Mouse (Mus musculus) MEL (cell line): ENCODE measurements around the gene Ppia. TPM values are rescaled to one million over a fixed set of nuclear protein-coding genes. Genes with fewer than 3 reads are reported as not detected.

Experiments used
- DNase-seq: peaks from one replicate; pipeline ENCODE4 v3.0.0; 2011; ENCODE audit warnings: low read depth, low spot score
- H3K27ac ChIP-seq: 2 replicates; pipeline ENCODE4 v1.5.1; 2012; ENCODE audit warnings: low read depth, mild to moderate bottlenecking, control low read depth, low read length, moderate library complexity; ENCODE audit not compliant: control insufficient read depth
- H3K27me3 ChIP-seq, 2 experiments: fragments of 150-350 bp in 1 of 2; sonication (generic) in 1 of 2; 2 replicates each; pipeline ENCODE4 v1.6.1; 2012; ENCODE audit warnings: low read length in 2 of 2, mild to moderate bottlenecking in 2 of 2, improper control_type of control experiment in 1 of 2, moderate library complexity in 1 of 2; ENCODE audit not compliant: insufficient read depth in 2 of 2, control insufficient read depth in 1 of 2
- H3K36me3 ChIP-seq, 2 experiments: 2 replicates each; pipeline ENCODE4 v1.6.1; 2012 to 2014; ENCODE audit warnings: low read length in 2 of 2, improper control_type of control experiment in 1 of 2, inconsistent platforms in 1 of 2, mild to moderate bottlenecking in 1 of 2; ENCODE audit not compliant: insufficient read depth in 2 of 2, control insufficient read depth in 1 of 2
- H3K4me1 ChIP-seq, 2 experiments: fragments of 150-350 bp in 1 of 2; sonication (generic) in 1 of 2; 2 replicates each; pipeline ENCODE4 v1.6.1; 2012; ENCODE audit warnings: low read length in 2 of 2, improper control_type of control experiment in 1 of 2, mild to moderate bottlenecking in 1 of 2; ENCODE audit not compliant: insufficient read depth in 2 of 2, control insufficient read depth in 1 of 2
- H3K4me3 ChIP-seq, 2 experiments: fragments of 150-350 bp in 1 of 2; sonication (generic) in 1 of 2; 2 replicates each; pipeline ENCODE4 v1.5.1; 2012; ENCODE audit warnings: low read depth in 2 of 2, low read length in 2 of 2, mild to moderate bottlenecking in 2 of 2, moderate library complexity in 2 of 2, control low read depth in 1 of 2, improper control_type of control experiment in 1 of 2; ENCODE audit not compliant: control insufficient read depth in 1 of 2, insufficient read depth in 1 of 2
- H3K79me2 ChIP-seq: 2 replicates; pipeline ENCODE4 v1.6.1; 2012; ENCODE audit warnings: mild to moderate bottlenecking, low read length, moderate library complexity; ENCODE audit not compliant: control insufficient read depth, poor library complexity, insufficient read depth
- H3K9ac ChIP-seq: 2 replicates; pipeline ENCODE4 v1.6.1; 2012; ENCODE audit warnings: low read depth, mild to moderate bottlenecking, control low read depth, low read length, moderate library complexity; ENCODE audit not compliant: control insufficient read depth, poor library complexity, severe bottlenecking
- H3K9me3 ChIP-seq: fragments of 150-350 bp; sonication (generic); replicated peaks from 2 replicates; pipeline ENCODE4 v1.6.1; 2012; ENCODE audit warnings: mild to moderate bottlenecking, low read length, improper control_type of control experiment, moderate library complexity; ENCODE audit not compliant: insufficient read depth
- BHLHE40 ChIP-seq: IDR thresholded peaks from 2 replicates; pipeline ENCODE4 v1.6.1; 2012; ENCODE audit warnings: low read depth, mild to moderate bottlenecking, inconsistent platforms, low read length, improper control_type of control experiment, borderline replicate concordance
- CHD1 ChIP-seq: IDR thresholded peaks from 2 replicates; pipeline ENCODE4 v1.6.1; 2012; ENCODE audit warnings: low read depth, mild to moderate bottlenecking, inconsistent platforms, low read length, improper control_type of control experiment
- CHD2 ChIP-seq: IDR thresholded peaks from 2 replicates; pipeline ENCODE4 v1.6.1; 2011; ENCODE audit warnings: low read length, improper control_type of control experiment
- CTCF ChIP-seq, 3 experiments: IDR thresholded peaks in 2 of 3; conservative IDR thresholded peaks in 1 of 3; 2 replicates each; pipeline ENCODE4 v1.5.1; 2011 to 2012; ENCODE audit warnings: low read length in 3 of 3, low read depth in 2 of 3, mild to moderate bottlenecking in 2 of 3, improper control_type of control experiment in 1 of 3, inconsistent platforms in 1 of 3, mixed read lengths in 1 of 3, moderate library complexity in 1 of 3; ENCODE audit not compliant: control insufficient read depth in 1 of 3, insufficient read depth in 1 of 3, poor library complexity in 1 of 3, severe bottlenecking in 1 of 3
- E2F4 ChIP-seq: IDR thresholded peaks from 2 replicates; pipeline ENCODE4 v1.6.1; 2011; ENCODE audit warnings: low read depth, low read length, improper control_type of control experiment, borderline replicate concordance
- EP300 ChIP-seq, 2 experiments: IDR thresholded peaks; 2 replicates each; pipeline ENCODE4 v1.6.1; 2011; ENCODE audit warnings: improper control_type of control experiment in 2 of 2, low read length in 2 of 2, low read depth in 1 of 2, mild to moderate bottlenecking in 1 of 2
- ETS1 ChIP-seq: IDR thresholded peaks from 2 replicates; pipeline ENCODE4 v1.6.1; 2012; ENCODE audit warnings: low read depth, mild to moderate bottlenecking, inconsistent platforms, low read length, improper control_type of control experiment, moderate library complexity
- GATA1 ChIP-seq: IDR thresholded peaks from 2 replicates; pipeline ENCODE4 v1.6.1; 2011; ENCODE audit warnings: low read depth, low read length, improper control_type of control experiment
- JUND ChIP-seq: IDR thresholded peaks from 2 replicates; pipeline ENCODE4 v1.6.1; 2011; ENCODE audit warnings: low read depth, mild to moderate bottlenecking, improper control_type of control experiment, low read length
- KAT2A ChIP-seq: conservative IDR thresholded peaks from 2 replicates; pipeline ENCODE4 v1.6.1; 2012; ENCODE audit warnings: low read depth, low read length, improper control_type of control experiment, inconsistent platforms
- MAX ChIP-seq: IDR thresholded peaks from 2 replicates; pipeline ENCODE4 v1.6.1; 2011; ENCODE audit warnings: low read length, improper control_type of control experiment
- MAZ ChIP-seq: IDR thresholded peaks from 2 replicates; pipeline ENCODE4 v1.6.1; 2012; ENCODE audit warnings: low read depth, mild to moderate bottlenecking, inconsistent platforms, low read length, improper control_type of control experiment
- MXI1 ChIP-seq: IDR thresholded peaks from 2 replicates; pipeline ENCODE4 v1.6.1; 2011; ENCODE audit warnings: mild to moderate bottlenecking, low read depth, low read length, improper control_type of control experiment
- MYB ChIP-seq: IDR thresholded peaks from 2 replicates; pipeline ENCODE4 v1.6.1; 2011; ENCODE audit warnings: mild to moderate bottlenecking, low read depth, low read length, improper control_type of control experiment
- MYC ChIP-seq: IDR thresholded peaks from 2 replicates; pipeline ENCODE4 v1.6.1; 2011; ENCODE audit warnings: low read depth, mild to moderate bottlenecking, low read length, improper control_type of control experiment, moderate library complexity
- NELFE ChIP-seq: IDR thresholded peaks from 2 replicates; pipeline ENCODE4 v1.6.1; 2011; ENCODE audit warnings: low read depth, low read length, improper control_type of control experiment
- NRF1 ChIP-seq: IDR thresholded peaks from 2 replicates; pipeline ENCODE4 v1.6.1; 2014; ENCODE audit warnings: low read depth, mild to moderate bottlenecking, inconsistent platforms, low read length, improper control_type of control experiment, moderate library complexity; ENCODE audit not compliant: poor library complexity, insufficient read depth, severe bottlenecking
- POLR2A ChIP-seq, 2 experiments: IDR thresholded peaks; 2 replicates each; pipeline ENCODE4 v1.6.1; 2011 to 2012; ENCODE audit warnings: low read length in 2 of 2, mild to moderate bottlenecking in 2 of 2, control low read depth in 1 of 2, improper control_type of control experiment in 1 of 2, low read depth in 1 of 2, moderate library complexity in 1 of 2; ENCODE audit not compliant: control insufficient read depth in 1 of 2, insufficient read depth in 1 of 2, poor library complexity in 1 of 2
- POLR2AphosphoS2 ChIP-seq: IDR thresholded peaks from 2 replicates; pipeline ENCODE4 v1.6.1; 2011; ENCODE audit warnings: low read length, improper control_type of control experiment
- POLR2AphosphoS5 ChIP-seq: IDR thresholded peaks from 2 replicates; pipeline ENCODE4 v1.6.1; 2012; ENCODE audit warnings: low read depth, borderline replicate concordance, mild to moderate bottlenecking, inconsistent platforms, low read length, moderate library complexity, mixed read lengths
- SIN3A ChIP-seq: IDR thresholded peaks from 2 replicates; pipeline ENCODE4 v1.6.1; 2012; ENCODE audit warnings: low read length, improper control_type of control experiment, inconsistent platforms
- SMC3 ChIP-seq: IDR thresholded peaks from 2 replicates; pipeline ENCODE4 v1.6.1; 2011; ENCODE audit warnings: low read depth, low read length, improper control_type of control experiment
- TAL1 ChIP-seq: IDR thresholded peaks from 2 replicates; pipeline ENCODE4 v1.6.1; 2012; ENCODE audit warnings: mild to moderate bottlenecking, inconsistent platforms, low read length, moderate library complexity, mixed read lengths
- TBP ChIP-seq: IDR thresholded peaks from 2 replicates; pipeline ENCODE4 v1.8.0; 2011; ENCODE audit warnings: low read depth, low read length, improper control_type of control experiment
- TCF12 ChIP-seq: IDR thresholded peaks from 2 replicates; pipeline ENCODE4 v1.6.1; 2014; ENCODE audit warnings: low read depth, mild to moderate bottlenecking, inconsistent platforms, low read length, improper control_type of control experiment, moderate library complexity
- UBTF ChIP-seq: IDR thresholded peaks from 2 replicates; pipeline ENCODE4 v1.6.1; 2012; ENCODE audit warnings: low read depth, mild to moderate bottlenecking, inconsistent platforms, low read length, improper control_type of control experiment, moderate library complexity, borderline replicate concordance; ENCODE audit not compliant: insufficient read depth
- USF1 ChIP-seq: IDR thresholded peaks from 2 replicates; pipeline ENCODE4 v1.6.1; 2014; ENCODE audit warnings: low read depth, mild to moderate bottlenecking, inconsistent platforms, low read length, improper control_type of control experiment, moderate library complexity
- USF2 ChIP-seq, 2 experiments: IDR thresholded peaks; 2 replicates each; pipeline ENCODE4 v1.6.1; 2011 to 2012; ENCODE audit warnings: improper control_type of control experiment in 2 of 2, low read length in 2 of 2, borderline replicate concordance in 1 of 2, inconsistent platforms in 1 of 2, low read depth in 1 of 2, mild to moderate bottlenecking in 1 of 2; ENCODE audit not compliant: insufficient read depth in 1 of 2
- ZC3H11A ChIP-seq: IDR thresholded peaks from 2 replicates; pipeline ENCODE4 v1.6.1; 2012; ENCODE audit warnings: low read depth, mild to moderate bottlenecking, inconsistent platforms, low read length, improper control_type of control experiment
- ZKSCAN1 ChIP-seq: IDR thresholded peaks from 2 replicates; pipeline ENCODE4 v1.6.1; 2012; ENCODE audit warnings: low read depth, mild to moderate bottlenecking, inconsistent platforms, low read length, improper control_type of control experiment, moderate library complexity
- ZMIZ1 ChIP-seq: IDR thresholded peaks from 2 replicates; pipeline ENCODE4 v1.6.1; 2012; ENCODE audit warnings: low read depth, mild to moderate bottlenecking, inconsistent platforms, low read length, improper control_type of control experiment, moderate library complexity
- ZNF384 ChIP-seq: IDR thresholded peaks from 2 replicates; pipeline ENCODE4 v1.6.1; 2012; ENCODE audit warnings: low read depth, mild to moderate bottlenecking, inconsistent platforms, low read length, improper control_type of control experiment
- polyA plus RNA-seq, 2 experiments: library from polyadenylated mRNA; stranded (reverse) in 1 of 2; unstranded in 1 of 2; fragments of >175 nt in 1 of 2; fragments of >200 nt in 1 of 2; gene quantifications; 2 replicates each; pipeline versions ENCODE4 v1.2.1 to v1.2.4; 2012; ENCODE audit warnings: low replicate concordance in 2 of 2, low read depth in 1 of 2; ENCODE audit not compliant: insufficient read length in 2 of 2, insufficient read depth in 1 of 2, missing spikeins in 1 of 2
- total RNA-seq: library from RNA; depleted of rRNA; stranded (reverse); fragments of 300-350 nt; gene quantifications from 2 replicates; pipeline ENCODE4 v1.2.3, GENCODE M21; 2012

Gene Ppia
- total and polyA plus RNA-seq, 3 experiments: 3,662 to 7,288 TPM; not detected in 1

GRCm38 (mm10) chr11:6420283-6420703 is 5.0 kb downstream of the Ppia start (continued):
- TF ChIP-seq NELFE (no peak; the same call in 1 of the 2 replicates), TCF12 (no peak), BHLHE40 (no peak), POLR2AphosphoS5 (no peak), MYC (peak; percentile 66), MAX (no peak), EP300 (IDR thresholded peaks at IDR 0.05; ENCODE audit: low read depth in 1 of 2, low read length in 2 of 2) (peak in 1 of 2 experiments; percentile 37; a peak in 2 of 4 replicates), MXI1 (no peak), KAT2A (no peak), ZC3H11A (no peak), USF1 (no peak), CHD2 (peak; percentile 80), MYB (0 out of 2 replicates have a peak, but pooled peaks have one; percentile 6), SMC3 (no peak; the same call in none of the 2 replicates), MAZ (no peak), ZKSCAN1 (no peak), CHD1 (no peak), TAL1 (no peak), USF2 (IDR thresholded peaks at IDR 0.05; ENCODE audit: borderline replicate concordance in 1 of 2, insufficient read depth in 1 of 2, low read depth in 1 of 2, low read length in 2 of 2) (no peak), ETS1 (no peak), ZMIZ1 (peak; percentile 96)

GRCm38 (mm10) chr11:6420722-6421350 is 5.6 kb downstream of the Ppia start:
- Histone ChIP-seq H3K79me2 (peaks cover 22% of the 10 kb centered on the region), H3K36me3 (peaks cover 25 to 26% of the 10 kb centered on the region in 2 experiments)
- TF ChIP-seq TAL1: no peak
- peak; percentile 3; the same call in 1 of the 2 replicates for TF ChIP-seq SMC3
- TF ChIP-seq GATA1: no peak
- peak in 1 of 2 experiments; percentile 41; a peak in 2 of 4 replicates for TF ChIP-seq POLR2A (IDR thresholded peaks at IDR 0.05; ENCODE audit: control insufficient read depth in 1 of 2, insufficient read depth in 1 of 2, low read depth in 1 of 2, low read length in 2 of 2, poor library complexity in 1 of 2)
- 0 out of 2 replicates have a peak, but pooled peaks have one; percentile 17 for TF ChIP-seq TBP
- no peak for TF ChIP-seq UBTF
- TF ChIP-seq CHD2: peak; percentile 4; the same call in 1 of the 2 replicates
- TF ChIP-seq ETS1: 0 out of 2 replicates have a peak, but pooled peaks have one; percentile 9
- TF ChIP-seq KAT2A: no peak
- no peak for TF ChIP-seq ZNF384
- no peak for TF ChIP-seq JUND
- TF ChIP-seq E2F4: no peak
- no peak; the same call in 1 of the 2 replicates for TF ChIP-seq POLR2AphosphoS5
- TF ChIP-seq NELFE: peak; percentile 30; the same call in 1 of the 2 replicates
- TF ChIP-seq TCF12: no peak
- TF ChIP-seq ZKSCAN1: no peak
- TF ChIP-seq ZC3H11A: no peak
- no peak; the same call in 1 of the 2 replicates for TF ChIP-seq SIN3A
- peak; percentile 71 for TF ChIP-seq POLR2AphosphoS2
- TF ChIP-seq CTCF (IDR thresholded peaks at IDR 0.05 in 2 of 3, conservative IDR thresholded peaks at IDR 0.05 in 1 of 3; ENCODE audit: control insufficient read depth in 1 of 3, insufficient read depth in 1 of 3, low read depth in 2 of 3, low read length in 3 of 3, poor library complexity in 1 of 3, severe bottlenecking in 1 of 3): no peak
- TF ChIP-seq NRF1: no peak
- no peak for TF ChIP-seq MAX
- no peak for TF ChIP-seq EP300 (IDR thresholded peaks at IDR 0.05; ENCODE audit: low read depth in 1 of 2, low read length in 2 of 2)

More at GRCm38 (mm10) chr11:6420722-6421350, 5.6 kb downstream of the Ppia start:
- peaks cover 4 to 6% of the 10 kb centered on the region in 2 experiments; a peak in 2 of 4 replicates for H3K4me1 ChIP-seq
- H3K27me3 ChIP-seq: no peaks in the 10 kb centered on the region
- peak; percentile 78 for DNase-seq
- H3K27ac ChIP-seq: no peak overlapping the region
- H3K4me3 ChIP-seq: no peak overlapping the region
- H3K9ac ChIP-seq: no peak overlapping the region
- no peaks in the 10 kb centered on the region for H3K9me3 ChIP-seq
